Mouse (Mus musculus) embryonic stem cell, embryonic (primary cell): ENCODE results near the gene Actrt3.

Experiments
- CTCF ChIA-PET, 4 experiments: fragments of 300-600 bp in 2 of 4; fragments of 350-600 bp in 2 of 4; sonication (Branson Sonifier 250); formaldehyde crosslinking; loops; one replicate each; lab custom pipeline; 2022; ENCODE audit warnings: inconsistent platforms in 2 of 4; lab: Charles Lee
- POLR2A ChIA-PET, 4 experiments: fragments of 300-600 bp in 2 of 4; fragments of 350-600 bp in 2 of 4; sonication (Branson Sonifier 250); formaldehyde crosslinking; loops; one replicate each; lab custom pipeline; 2022; ENCODE audit warnings: antibody characterized with exemption in 4 of 4, inconsistent platforms in 1 of 4; lab: Charles Lee

Gene Actrt3

DNA sequence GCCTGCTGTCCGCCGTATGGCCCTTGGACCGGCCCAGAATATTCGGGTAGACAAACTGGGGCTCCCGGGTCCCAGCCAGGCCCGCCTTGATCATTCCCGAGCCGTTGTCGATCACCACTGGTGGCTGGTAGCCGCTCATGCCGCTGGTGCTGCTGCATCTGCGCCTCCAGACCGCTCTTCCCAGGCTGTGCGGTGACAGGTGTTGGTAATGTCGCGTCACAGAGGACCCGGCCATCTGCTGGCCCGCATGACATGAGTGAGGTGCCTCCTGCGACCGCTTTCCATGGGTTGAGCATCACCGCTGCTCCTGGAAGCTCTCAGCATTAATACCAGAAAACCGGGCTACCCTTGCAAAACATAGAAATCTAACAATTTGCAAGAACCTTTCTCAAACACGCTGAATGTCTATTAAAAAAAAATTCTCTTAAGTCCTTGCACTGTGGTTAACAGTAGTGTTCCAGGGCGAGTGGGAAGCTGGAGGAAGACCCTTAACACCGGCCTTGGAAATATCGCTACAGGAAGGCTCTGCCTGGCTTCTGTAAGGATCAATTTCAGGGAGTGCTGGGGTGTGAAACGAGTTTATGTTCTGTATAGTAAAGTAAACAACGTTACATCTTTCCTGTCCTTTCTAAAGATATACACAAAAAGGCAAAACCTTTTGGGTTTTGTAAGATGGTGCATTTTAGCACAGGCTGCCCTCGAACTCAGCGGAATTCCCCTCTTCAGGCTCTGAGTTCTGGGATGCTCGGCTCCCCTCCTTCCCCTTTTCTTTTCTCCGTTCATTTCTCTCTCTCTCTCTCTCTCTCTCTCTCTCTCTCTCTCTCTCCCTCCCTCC lies at the start of gene Actrt3:
Gene Actrt3, minus strand, starts transcription at position 229 of the 835 bp plus-strand sequence.
- ChIA-PET POLR2A (interaction anchor here in 3 of 4 experiments (0.5 to 6.6 kb wide), 12 partner anchors 12 to 404 kb away, joined by 3 to 80 read pairs (median 18); partner anchors contain the start of gene Lrrc34 (in 2 of the 3)), CTCF (interaction anchor here in 1 of 4 experiments (0.6 kb wide), 1 partner anchor 457 kb away, joined by 3 read pairs; no protein-coding TSS in a partner anchor)

DNA sequence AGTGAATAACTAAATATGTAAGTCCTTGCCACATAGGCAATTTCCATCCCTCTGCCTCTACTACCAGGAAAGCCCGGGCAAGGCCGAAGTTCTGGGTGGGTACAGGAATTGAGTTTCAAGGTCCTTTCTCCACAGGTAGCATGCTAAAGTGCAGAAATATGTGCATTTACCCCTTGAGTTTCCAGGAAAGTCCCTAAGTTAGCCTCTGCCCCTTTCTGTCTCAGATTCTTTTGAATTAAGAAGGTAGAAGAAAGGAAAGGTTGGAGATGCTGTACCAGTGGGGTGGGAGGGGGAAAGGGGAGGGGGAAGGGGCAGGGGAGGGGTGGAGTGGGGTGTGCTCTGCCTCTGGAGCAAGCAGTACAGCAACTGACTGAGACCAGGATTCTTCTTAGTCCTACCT lies 48.7 kb upstream of the Actrt3 start:
- CTCF ChIA-PET = interaction anchor here in 2 of 4 experiments (1.2 to 1.8 kb wide), 4 partner anchors 10 to 76 kb away, joined by 3 to 10 read pairs (median 6); no protein-coding TSS in a partner anchor
- POLR2A ChIA-PET = interaction anchor here (0.6 to 7.5 kb wide), 43 partner anchors 9 to 355 kb away, joined by 3 to 80 read pairs (median 8); partner anchors contain the start of genes Mynn (in 3 of the 4), Actrt3 (in 1 of the 4), Gpr160 (in 1 of the 4) and Lrrc31 (in 1 of the 4)

DNA sequence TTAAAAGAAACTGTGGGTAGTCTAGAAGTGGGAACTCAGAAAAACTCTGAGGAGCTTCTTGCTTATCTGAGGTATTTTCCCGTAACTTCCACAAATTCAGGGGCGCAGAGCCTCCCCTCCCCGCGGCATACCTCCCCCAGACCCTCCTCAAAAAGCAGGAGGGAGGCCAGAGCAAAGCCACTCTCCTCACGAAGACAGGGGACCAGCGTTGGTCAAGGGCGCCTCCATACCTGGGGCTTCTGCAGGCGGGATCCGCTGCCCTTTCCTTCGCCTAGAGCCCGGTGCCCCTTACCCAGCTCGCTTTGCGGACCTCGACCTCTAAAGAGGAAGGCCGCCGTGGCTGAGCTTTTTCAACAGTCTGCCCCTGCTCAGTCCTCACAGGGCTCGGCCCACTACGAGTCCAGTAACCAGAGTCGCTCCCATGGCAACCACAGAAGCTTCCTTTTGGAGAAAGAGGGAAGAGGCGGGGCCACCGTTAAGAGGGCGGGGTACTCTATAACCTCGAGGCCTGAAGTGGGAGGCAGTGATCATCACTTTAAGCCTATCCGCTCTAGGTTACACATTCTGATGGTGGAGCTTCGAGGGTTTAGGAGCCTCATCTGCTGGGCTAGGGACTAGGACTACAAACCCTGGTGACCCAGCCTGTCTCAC lies 47.8 kb upstream of the Actrt3 start, which contains the start of gene Lrrc34:
Gene Lrrc34, minus strand, starts transcription at position 430 of the 651 bp plus-strand sequence.
- CTCF ChIA-PET = interaction anchor here in 3 of 4 experiments (0.6 to 2.3 kb wide), 11 partner anchors 10 to 1659 kb away, joined by 3 to 10 read pairs (median 4); no protein-coding TSS in a partner anchor
- POLR2A ChIA-PET = interaction anchor here (0.5 to 7.5 kb wide), 96 partner anchors 8 to 492 kb away, joined by 3 to 80 read pairs (median 4); partner anchors contain the start of genes Mynn (in 3 of the 4), Lrrc31 (in 2 of the 4), Actrt3 (in 1 of the 4) and Gpr160 (in 1 of the 4)

DNA sequence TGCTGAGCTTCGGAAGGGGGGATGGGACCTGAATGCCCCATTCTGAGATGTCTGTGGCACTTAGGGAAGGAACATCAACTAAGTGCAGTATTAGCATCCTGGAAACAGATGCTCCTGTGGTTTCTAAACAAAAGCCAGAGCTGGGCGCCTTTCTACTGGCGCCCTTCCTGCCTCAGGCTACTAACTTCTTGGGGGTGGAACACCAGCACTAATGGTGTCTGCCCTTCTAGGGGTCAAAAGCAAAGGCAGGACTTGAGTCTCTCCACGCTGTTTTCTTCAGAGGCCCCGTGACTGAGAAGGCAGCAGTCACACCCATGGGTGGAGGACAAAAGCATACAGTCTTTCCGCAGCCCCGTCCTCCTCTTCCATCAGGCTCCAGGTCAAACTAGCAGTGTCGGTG lies 47.0 kb upstream of the Actrt3 start:
- CTCF ChIA-PET = interaction anchor here in 3 of 4 experiments (0.6 to 2.3 kb wide), 6 partner anchors 12 to 1660 kb away, joined by 3 to 10 read pairs (median 5); no protein-coding TSS in a partner anchor
- POLR2A ChIA-PET = interaction anchor here (0.8 to 7.5 kb wide), 56 partner anchors 9 to 370 kb away, joined by 3 to 80 read pairs (median 8); partner anchors contain the start of genes Lrrc31 (in 3 of the 4), Mynn (in 3 of the 4), Actrt3 (in 1 of the 4) and Gpr160 (in 1 of the 4)

DNA sequence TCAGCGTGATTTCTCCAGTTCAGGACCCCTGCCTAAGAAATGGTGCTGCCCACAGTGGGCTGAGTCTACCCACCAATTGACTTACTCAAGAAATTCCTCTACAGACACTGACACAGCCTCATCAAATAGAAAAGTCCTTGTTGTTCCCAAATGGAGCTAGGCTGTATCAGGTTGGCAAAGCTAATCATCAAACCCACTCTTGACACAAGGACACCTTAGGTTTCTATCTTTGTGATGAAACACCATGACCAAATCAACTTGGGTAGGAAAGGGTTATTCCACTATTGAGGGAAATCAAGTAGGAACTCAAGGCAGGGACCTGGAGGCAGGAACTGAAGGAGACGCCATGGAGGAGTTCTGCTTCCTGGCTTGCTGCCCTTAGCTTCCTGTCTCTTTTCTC lies 44.5 kb upstream of the Actrt3 start, which contains the start of gene Lrriq4:
Gene Lrriq4, plus strand, starts transcription at position 301 of the 400 bp plus-strand sequence.
- ChIA-PET CTCF (interaction anchor here in 1 of 4 experiments (1.2 kb wide), 1 partner anchor 10 kb away, joined by 3 read pairs; no protein-coding TSS in a partner anchor), POLR2A (interaction anchor here in 3 of 4 experiments (0.6 to 7.5 kb wide), 12 partner anchors 10 to 150 kb away, joined by 3 to 80 read pairs (median 4); no protein-coding TSS in a partner anchor)

DNA sequence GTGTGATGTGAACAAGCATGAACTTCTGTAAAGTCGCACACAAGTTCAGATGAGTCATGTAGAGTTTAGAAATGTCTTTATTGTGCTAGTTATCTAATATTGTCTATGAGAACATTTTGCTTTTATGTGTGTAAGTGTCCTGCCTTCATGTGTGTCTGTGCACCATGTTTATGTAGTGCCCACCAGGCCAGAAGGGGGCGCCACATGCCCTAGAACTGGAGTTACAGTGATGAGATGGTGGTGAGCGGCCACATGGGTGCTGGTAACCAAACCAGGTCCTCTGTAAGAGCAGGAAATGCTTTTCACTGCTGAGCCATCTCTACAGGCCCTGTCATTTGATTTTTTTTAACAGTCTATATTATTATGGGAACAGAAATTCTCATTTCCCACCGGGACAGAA lies 35.9 kb upstream of the Actrt3 start:
- ChIA-PET POLR2A (interaction anchor here in 3 of 4 experiments (1.1 to 2.3 kb wide), 7 partner anchors 11 to 87 kb away, joined by 3 to 19 read pairs (median 6); partner anchors contain the start of gene Lrrc34 (in 3 of the 3)), CTCF (interaction anchor here in 2 of 4 experiments (1.2 to 4.8 kb wide), 2 partner anchors 89 kb away, joined by 3 to 24 read pairs; no protein-coding TSS in a partner anchor)

DNA sequence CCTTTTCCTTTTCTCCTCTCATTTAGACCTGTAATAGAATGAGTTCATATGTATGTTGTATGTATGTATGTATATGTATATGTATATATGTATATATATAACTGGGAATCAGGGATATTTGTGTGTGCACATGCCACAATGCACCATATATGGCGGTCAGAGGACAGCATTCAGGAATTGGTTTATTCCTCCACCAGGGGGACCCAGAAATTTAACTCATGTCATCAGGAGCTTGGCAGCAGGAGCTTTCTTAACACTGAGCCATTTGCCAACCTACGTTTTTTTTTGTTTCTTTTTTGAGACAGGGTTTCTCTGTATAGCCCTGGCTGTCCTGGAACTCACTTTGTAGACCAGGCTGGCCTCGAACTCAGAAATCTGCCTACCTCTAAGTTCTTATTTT lies 33.9 kb upstream of the Actrt3 start:
- CTCF ChIA-PET = interaction anchor here in 3 of 4 experiments (0.6 to 4.8 kb wide), 14 partner anchors 11 to 312 kb away, joined by 3 to 24 read pairs (median 4); partner anchors contain the start of gene Lrrc34 (in 2 of the 3)
- POLR2A ChIA-PET = interaction anchor here (0.6 to 4.6 kb wide), 16 partner anchors 10 to 92 kb away, joined by 3 to 28 read pairs (median 5); partner anchors contain the start of genes Lrrc34 (in 3 of the 4) and Lrriq4 (in 2 of the 4)

DNA sequence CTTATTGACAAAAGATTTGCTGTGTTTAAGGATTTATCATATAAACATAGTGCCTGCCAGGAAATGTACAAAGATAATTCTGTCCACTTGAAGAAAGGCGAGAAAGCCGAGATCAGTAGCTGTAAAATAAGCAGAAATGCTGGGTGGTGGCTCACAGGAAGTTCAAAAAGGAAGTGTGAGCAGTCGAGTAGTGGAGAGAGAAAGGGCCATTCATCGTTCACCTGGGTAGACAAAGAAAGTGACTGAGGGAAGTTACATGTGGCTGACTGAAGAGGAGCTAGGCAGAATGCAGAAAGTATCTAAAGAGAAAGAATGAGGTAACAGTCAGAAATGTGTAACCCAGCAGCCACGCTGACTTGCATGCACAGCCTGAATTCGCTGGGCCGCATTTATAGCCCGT lies 20.4 kb upstream of the Actrt3 start:
- CTCF ChIA-PET = interaction anchor here in 1 of 4 experiments (0.9 to 1.5 kb wide), 2 partner anchors 14 to 105 kb away, joined by 4 to 5 read pairs; no protein-coding TSS in a partner anchor

DNA sequence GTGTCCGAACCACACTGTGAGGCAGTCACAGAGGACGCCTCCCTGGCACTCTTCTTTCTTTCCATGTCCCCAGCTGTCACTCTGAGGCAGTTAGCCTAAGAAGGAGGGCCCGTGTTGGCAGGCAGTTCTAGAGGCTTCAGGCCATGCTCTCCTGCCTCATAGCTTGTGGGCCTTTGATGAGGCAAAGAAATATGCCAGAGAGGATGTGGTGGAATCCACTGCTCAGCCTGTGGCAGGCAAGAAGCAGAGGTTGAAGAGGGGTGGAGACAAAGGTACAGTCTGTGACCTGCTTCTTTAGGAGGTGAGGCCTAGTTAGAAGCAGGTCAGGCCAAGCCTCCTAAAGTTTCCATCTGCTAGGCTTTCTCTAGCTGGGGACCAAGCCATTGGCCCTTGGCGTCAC lies 11.2 kb upstream of the Actrt3 start:
- ChIA-PET POLR2A (interaction anchor here (0.7 to 7.1 kb wide), 14 partner anchors 9 to 114 kb away, joined by 3 to 70 read pairs (median 4); partner anchors contain the start of genes Mynn (in 3 of the 4), Actrt3 (in 2 of the 4) and Lrrc34 (in 2 of the 4)), CTCF (interaction anchor here in 1 of 4 experiments (2.5 kb wide), 1 partner anchor 114 kb away, joined by 6 read pairs; no protein-coding TSS in a partner anchor)

More for the DNA sequence above, 20.4 kb upstream of the Actrt3 start:
- POLR2A ChIA-PET = interaction anchor here (0.7 to 7.8 kb wide), 25 partner anchors 9 to 244 kb away, joined by 3 to 80 read pairs (median 5); partner anchors contain the start of genes Lrrc34 (in 3 of the 4), Lrriq4 (in 2 of the 4), Mynn (in 2 of the 4) and Sec62 (in 1 of the 4)

DNA sequence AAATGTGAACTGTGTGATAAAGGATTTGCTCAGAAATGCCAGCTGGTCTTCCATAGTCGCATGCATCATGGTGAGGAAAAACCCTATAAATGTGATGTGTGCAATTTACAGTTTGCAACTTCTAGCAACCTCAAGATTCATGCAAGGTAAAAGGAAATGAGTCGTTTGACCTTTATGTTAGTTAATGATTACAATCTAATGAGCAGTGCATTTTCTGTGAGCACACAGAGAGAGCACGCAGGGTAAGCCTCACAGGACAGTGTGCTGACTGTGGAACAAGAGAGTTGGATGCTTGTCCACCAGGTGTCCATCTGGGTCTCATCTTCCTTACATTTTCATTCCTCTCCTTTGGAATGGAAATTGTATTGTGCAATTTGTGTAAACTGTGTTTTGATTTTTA lies 9.3 kb upstream of the Actrt3 start:
- ChIA-PET POLR2A (interaction anchor here in 2 of 4 experiments (1.6 to 5.4 kb wide), 2 partner anchors 13 to 69 kb away, joined by 4 to 70 read pairs; no protein-coding TSS in a partner anchor), CTCF (interaction anchor here in 1 of 4 experiments (0.6 kb wide), 1 partner anchor 105 kb away, joined by 3 read pairs; no protein-coding TSS in a partner anchor)

DNA sequence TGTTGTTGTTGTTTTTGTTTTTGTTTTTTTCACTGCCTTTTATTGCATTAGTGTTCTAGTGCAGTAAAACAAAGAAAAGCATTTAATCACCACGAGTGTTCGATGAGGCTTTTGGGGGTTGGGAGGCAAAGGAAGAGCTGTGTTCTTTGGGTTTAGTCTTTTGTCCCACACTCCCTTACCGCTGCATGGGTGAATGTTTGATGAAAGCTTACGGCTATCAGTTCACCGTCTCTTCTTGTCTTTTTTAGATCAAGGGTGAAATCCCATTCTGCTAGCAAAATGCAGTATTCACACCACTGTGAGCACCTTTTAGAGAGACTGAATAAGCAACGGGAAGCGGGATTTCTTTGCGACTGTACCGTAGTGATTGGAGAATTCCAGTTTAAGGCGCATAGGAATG lies 3.5 kb upstream of the Actrt3 start:
- POLR2A ChIA-PET = interaction anchor here (0.6 to 6.6 kb wide), 23 partner anchors 8 to 413 kb away, joined by 3 to 80 read pairs (median 8); partner anchors contain the start of genes Lrrc34 (in 3 of the 4) and Sec62 (in 1 of the 4)
- CTCF ChIA-PET = interaction anchor here in 3 of 4 experiments (1.0 to 1.8 kb wide), 4 partner anchors 10 to 453 kb away, joined by 3 to 7 read pairs (median 5); no protein-coding TSS in a partner anchor

DNA sequence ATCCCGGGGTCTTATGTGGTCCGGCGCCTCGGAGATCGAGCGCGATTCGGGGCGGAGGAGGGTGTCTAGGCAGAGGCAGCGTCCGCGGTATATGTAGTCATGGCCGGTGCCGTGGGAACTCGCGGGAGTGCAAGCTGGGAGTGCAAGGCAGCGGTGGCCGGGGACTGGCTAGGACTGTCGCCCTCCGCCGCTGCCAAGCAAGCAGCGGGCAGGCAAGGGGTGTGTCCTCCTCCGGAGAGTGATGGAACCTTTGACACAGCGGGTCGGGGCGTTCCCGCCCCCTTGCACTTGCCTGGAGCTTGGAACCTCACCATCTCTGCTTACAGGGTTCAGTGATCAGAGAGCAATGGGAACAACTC lies 3.0 kb upstream of the Actrt3 start:
- ChIA-PET POLR2A (interaction anchor here in 3 of 4 experiments (0.6 to 6.6 kb wide), 24 partner anchors 9 to 414 kb away, joined by 3 to 80 read pairs (median 8); partner anchors contain the start of genes Lrrc34 (in 3 of the 3) and Sec62 (in 1 of the 3)), CTCF (interaction anchor here in 3 of 4 experiments (1.0 to 1.8 kb wide), 5 partner anchors 10 to 453 kb away, joined by 3 to 7 read pairs (median 4); no protein-coding TSS in a partner anchor)

DNA sequence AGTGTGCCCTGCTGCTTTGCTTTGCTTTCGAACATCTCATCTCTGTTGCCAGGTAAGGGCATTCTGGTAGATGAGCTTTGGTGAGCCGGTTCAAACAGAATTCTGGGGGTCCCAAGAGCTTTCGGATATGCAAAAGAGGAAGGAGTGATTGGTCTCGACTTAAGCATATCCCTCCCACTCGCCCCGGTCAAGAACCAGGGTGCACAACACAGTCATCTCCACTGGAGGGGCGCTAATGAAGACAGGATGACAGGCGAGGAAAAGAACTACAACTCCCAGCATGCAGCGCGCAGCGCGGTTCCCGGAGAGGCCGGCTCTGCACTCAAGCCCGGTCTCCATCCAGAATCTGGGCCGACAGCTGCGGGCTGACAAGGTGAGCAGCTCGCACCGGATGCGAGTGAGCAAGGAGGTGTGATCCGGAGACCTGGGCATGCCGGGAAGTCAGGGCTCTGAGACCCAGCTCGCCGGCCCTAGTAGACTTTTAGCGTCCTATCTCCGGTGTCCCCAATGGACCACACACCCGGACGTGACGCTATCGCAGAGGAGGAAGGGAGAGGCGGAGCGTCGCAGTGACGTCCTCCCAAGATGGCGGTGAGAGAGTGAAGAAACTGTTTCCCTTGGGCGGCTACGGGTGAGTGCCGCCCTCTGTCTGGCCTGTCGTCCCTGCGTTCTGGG lies 2.5 kb upstream of the Actrt3 start, which contains the start of gene Mynn:
Gene Mynn, plus strand, starts transcription at position 1 of the 675 bp plus-strand sequence.
- ChIA-PET POLR2A (interaction anchor here (0.5 to 6.6 kb wide), 33 partner anchors 9 to 487 kb away, joined by 3 to 80 read pairs (median 5); partner anchors contain the start of genes Lrrc34 (in 3 of the 4) and Sec62 (in 1 of the 4)), CTCF (interaction anchor here in 3 of 4 experiments (0.6 to 1.8 kb wide), 7 partner anchors 9 to 94 kb away, joined by 3 to 7 read pairs (median 4); no protein-coding TSS in a partner anchor)

DNA sequence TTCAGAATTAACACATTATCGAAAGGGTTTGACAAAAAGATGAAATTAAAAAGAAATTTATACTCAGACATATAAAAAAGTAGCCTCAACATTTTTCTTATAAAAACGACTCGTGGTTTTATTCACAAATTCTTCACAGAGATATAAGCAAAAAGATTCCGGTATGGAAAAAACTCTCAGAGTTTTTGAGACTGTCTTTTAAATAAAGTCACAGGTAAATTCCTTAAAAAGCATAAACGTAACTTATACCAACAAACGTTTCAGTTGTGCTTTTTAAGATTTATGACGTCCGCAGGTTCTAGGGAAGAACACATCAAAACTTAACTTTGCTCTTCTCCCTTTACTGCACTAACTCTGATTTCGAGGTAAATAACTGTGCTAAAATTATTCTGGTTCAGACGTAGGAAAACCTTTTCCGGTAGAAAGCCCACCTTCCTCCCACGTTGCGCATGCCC lies 1.9 kb upstream of the Actrt3 start:
- ChIA-PET CTCF (interaction anchor here in 3 of 4 experiments (0.6 to 1.6 kb wide), 6 partner anchors 9 to 118 kb away, joined by 3 to 6 read pairs (median 4); no protein-coding TSS in a partner anchor), POLR2A (interaction anchor here in 3 of 4 experiments (0.9 to 6.6 kb wide), 30 partner anchors 9 to 488 kb away, joined by 3 to 80 read pairs (median 6); partner anchors contain the start of genes Lrrc34 (in 3 of the 3) and Sec62 (in 1 of the 3))

DNA sequence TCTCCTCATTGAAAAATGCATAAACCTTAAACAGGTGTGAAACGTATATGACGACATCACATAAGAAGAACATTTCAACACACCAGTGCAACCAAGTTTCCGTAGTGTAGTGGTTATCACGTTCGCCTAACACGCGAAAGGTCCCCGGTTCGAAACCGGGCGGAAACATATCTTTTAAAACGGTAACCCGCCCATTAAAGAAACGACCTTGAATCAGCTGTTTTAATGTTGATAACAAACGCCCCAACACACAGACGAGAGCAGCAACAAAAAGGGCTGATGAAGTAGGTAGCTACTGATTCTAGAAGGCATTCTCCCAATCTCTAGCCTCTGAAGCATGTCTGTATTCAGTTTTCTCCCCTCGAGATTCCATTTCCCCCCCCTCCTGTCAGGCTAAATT lies 1.4 kb upstream of the Actrt3 start:
- CTCF ChIA-PET = interaction anchor here in 2 of 4 experiments (0.6 to 1.3 kb wide), 2 partner anchors 95 to 119 kb away, joined by 3 to 4 read pairs; no protein-coding TSS in a partner anchor
- POLR2A ChIA-PET = interaction anchor here in 3 of 4 experiments (1.0 to 6.6 kb wide), 16 partner anchors 8 to 488 kb away, joined by 3 to 80 read pairs (median 13); partner anchors contain the start of gene Lrrc34 (in 3 of the 3)
